Mouse (Mus musculus) macrophage (primary cell): ENCODE results near the gene Napsa. TPM values are rescaled to one million over a fixed set of nuclear protein-coding genes. Genes with fewer than 3 reads are reported as not detected.

ENCODE experiments used
- H3K27ac ChIP-seq: fragments of 350-480 bp; formaldehyde crosslinking; 2 replicates; pipeline ENCODE4 v1.9.0; 2021
- H3K36me3 ChIP-seq: fragments of 350-480 bp; formaldehyde crosslinking; 2 replicates; pipeline ENCODE4 v1.9.0; 2021; ENCODE audit errors: inconsistent target
- H3K4me3 ChIP-seq: fragments of 350-480 bp; formaldehyde crosslinking; 2 replicates; pipeline ENCODE4 v1.9.0; 2021; ENCODE audit errors: inconsistent target
- H3K79me2 ChIP-seq: fragments of 350-480 bp; formaldehyde crosslinking; 2 replicates; pipeline ENCODE4 v1.9.0; 2021; ENCODE audit errors: inconsistent target
- WGBS: methylation state at CpG from one replicate; pipeline ENCODE4 v1.1.7; 2026; ENCODE audit warnings: inconsistent platforms; ENCODE audit not compliant: missing documents; 5-methylcytosine and 5-hydroxymethylcytosine counted together
- polyA plus RNA-seq: library from polyadenylated mRNA; stranded (reverse); fragments of 250-400 nt; gene quantifications from 3 replicates; pipeline ENCODE4 v1.2.4, GENCODE M21; 2018; ENCODE audit warnings: inconsistent platforms

Gene Napsa
- polyA plus RNA-seq, 1 experiment from 2014 or later = 26.9 TPM

DNA sequence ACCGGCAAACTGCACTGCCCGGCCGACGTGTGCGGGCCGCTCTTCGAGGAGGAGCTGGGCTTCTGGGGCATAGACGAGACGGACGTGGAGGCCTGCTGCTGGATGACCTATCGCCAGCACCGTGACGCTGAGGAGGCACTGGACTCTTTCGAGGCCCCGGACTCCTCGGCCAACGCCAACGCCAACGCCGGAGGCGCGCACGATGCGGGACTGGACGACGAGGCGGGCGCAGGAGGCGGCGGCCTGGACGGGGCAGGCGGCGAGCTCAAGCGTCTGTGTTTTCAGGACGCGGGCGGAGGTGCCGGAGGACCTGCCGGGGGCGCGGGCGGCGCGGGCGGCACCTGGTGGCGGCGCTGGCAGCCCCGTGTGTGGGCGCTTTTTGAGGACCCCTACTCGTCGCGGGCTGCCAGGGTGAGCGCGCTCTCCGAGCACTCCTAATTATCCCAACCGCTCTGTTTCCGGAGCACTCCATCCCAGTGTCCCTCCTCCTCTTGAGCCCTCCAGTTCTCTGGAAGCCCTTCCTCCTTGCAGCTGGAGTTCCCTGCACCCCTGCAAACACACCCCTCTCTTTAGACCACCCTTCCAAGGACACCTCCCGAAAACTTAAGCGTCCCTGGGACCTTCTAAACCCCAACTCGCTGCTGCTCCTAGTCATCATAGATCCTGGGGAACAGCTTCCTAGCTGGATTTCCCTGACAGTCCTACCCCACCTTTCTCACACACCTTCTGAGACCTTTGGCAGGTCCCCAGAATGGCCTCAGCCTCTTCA lies 19.4 kb downstream of the Napsa start:
- H3K4me3 ChIP-seq = no peak overlapping the region
- H3K79me2 ChIP-seq = no peaks in the 10 kb centered on the region
- no peaks in the 10 kb centered on the region for H3K36me3 ChIP-seq
- no peak overlapping the region for H3K27ac ChIP-seq
- WGBS = 5% methylated on average over 52 of the region's 60 CpGs

DNA sequence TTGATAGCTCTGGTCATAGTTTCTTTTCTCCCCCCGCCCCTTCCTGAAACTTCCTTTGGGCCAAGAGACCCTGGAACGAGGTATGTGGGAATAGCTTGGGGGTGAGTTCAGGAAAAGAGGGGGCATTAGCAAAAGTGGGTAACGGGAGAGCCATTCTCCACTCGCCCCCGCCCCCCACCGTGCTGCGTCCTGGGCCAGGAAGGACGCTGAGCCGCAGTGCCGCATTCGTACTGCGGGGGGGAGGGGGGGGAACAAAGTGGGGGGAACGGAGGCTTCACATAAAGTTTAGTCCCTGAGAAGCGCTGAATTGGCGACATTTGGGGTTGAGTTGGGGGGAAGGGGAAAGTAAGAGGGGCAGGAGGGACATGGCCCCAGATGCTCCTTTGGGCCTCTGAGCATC lies 20.9 kb downstream of the Napsa start:
- no peak overlapping the region for H3K4me3 ChIP-seq
- 3% methylated on average over 15 of the region's 15 CpGs for WGBS
- no peaks in the 10 kb centered on the region for H3K79me2 ChIP-seq
- H3K27ac ChIP-seq = no peak overlapping the region
- no peaks in the 10 kb centered on the region for H3K36me3 ChIP-seq

DNA sequence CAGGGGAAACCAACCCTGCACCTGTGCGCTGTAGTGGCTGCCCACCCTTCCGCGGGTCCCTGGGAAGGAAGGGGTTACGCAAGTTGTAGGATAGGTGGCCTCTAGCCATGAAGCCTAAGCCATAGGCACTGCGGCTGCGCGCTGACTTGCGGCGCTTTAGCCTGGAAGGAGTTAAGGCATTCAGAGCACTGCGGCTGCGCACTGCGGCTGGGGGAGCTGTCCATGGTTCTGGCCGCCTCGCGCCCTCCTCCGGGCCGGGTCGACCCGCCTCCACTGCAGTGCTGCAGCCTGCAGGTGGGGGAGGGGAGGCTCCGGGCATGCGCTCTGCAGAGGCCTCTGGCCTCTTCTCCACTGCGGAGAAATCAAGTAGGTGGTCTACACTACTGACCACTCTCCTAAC lies 21.6 kb downstream of the Napsa start:
- H3K4me3 ChIP-seq = no peak overlapping the region
- no peaks in the 10 kb centered on the region for H3K79me2 ChIP-seq
- no peak overlapping the region for H3K27ac ChIP-seq
- 3% methylated on average over 22 of the region's 22 CpGs for WGBS
- no peaks in the 10 kb centered on the region for H3K36me3 ChIP-seq

DNA sequence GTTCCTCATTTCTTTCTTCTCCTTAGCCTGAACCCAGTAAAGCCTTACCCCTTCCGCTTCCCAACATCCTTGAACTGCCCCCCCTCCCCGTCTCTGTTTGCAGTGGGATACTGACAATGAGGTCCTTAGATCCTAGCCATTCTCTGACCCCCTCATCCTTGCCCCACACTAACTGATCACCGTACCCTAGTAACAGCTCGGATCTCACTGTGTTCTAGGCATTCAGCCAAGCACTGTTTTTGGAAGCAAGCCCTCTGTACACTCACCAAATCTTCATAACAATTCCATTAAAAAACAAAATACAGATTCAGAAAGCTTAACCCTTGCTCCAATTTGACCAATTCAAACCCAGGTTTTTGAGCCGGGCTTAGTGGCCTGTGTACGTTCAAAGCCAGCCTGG lies 22.1 kb downstream of the Napsa start:
- Histone ChIP-seq H3K36me3 (no peaks in the 10 kb centered on the region), H3K4me3 (no peak overlapping the region), H3K79me2 (no peaks in the 10 kb centered on the region), H3K27ac (no peak overlapping the region)
- 75% methylated on average over 6 of the region's 6 CpGs for WGBS

DNA sequence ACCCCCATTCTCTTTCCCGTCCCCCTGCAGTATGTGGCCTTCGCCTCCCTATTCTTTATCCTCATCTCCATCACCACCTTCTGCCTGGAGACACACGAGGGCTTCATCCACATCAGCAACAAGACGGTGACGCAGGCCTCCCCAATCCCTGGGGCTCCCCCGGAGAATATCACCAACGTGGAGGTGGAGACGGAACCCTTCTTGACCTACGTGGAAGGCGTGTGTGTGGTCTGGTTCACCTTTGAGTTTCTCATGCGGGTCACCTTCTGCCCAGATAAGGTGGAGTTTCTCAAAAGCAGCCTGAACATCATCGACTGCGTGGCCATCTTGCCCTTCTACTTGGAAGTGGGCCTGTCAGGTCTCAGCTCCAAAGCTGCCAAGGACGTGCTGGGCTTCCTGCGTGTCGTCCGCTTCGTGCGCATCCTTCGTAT lies 23.0 kb downstream of the Napsa start:
- 93% methylated on average over 20 of the region's 20 CpGs for WGBS
- Histone ChIP-seq H3K4me3 (no peak overlapping the region), H3K27ac (no peak overlapping the region), H3K36me3 (no peaks in the 10 kb centered on the region), H3K79me2 (no peaks in the 10 kb centered on the region)

DNA sequence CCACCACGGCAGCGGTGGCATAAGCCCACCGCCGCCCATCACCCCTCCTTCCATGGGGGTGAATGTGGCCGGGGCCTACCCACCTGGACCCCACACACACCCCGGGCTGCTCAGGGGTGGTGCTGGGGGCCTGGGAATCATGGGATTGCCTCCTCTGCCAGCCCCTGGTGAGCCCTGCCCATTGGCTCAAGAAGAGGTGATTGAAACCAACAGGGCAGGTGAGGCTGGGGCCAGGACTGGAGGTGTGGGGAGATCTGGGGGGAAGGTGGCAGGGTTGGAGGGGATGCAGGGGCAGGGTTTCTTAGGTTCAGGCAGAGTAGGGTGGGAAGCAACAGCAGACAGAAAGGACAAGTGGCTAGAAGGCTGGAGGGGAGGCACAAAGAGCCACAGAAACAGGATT lies 23.9 kb downstream of the Napsa start:
- Histone ChIP-seq H3K27ac (no peak overlapping the region), H3K79me2 (no peaks in the 10 kb centered on the region), H3K36me3 (no peaks in the 10 kb centered on the region), H3K4me3 (no peak overlapping the region)
- WGBS = 88% methylated on average over 3 of the region's 6 CpGs

DNA sequence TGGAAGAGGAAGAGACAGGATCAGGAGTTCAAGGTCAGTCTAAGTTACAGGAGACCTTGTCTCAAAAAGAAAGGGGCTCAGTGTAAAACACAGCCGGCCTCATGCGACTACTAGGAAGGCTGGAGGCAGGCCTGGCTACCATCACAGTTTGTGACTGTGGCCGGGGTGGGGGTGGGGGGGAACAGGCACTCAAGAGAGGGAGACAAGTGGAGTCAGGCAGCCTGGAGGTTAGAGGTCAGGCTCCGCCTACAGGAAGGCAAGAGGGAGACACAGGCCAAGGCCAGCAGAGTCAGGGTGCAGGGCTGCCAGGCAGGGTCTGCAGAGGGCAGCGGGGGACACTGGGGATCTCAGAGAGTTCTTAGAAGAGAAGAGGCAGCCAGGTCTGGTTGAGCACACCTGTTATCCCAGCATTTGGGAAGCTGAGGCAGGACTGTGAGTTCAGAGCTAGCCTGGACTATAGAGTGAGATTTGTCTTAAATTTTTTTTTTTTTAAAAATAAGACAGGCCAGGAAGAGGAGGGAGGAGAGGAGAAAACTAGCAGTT lies 24.9 kb downstream of the Napsa start:
- WGBS = 69% methylated on average over 5 of the region's 5 CpGs
- H3K27ac ChIP-seq = no peak overlapping the region
- no peaks in the 10 kb centered on the region for H3K79me2 ChIP-seq
- no peaks in the 10 kb centered on the region for H3K36me3 ChIP-seq
- H3K4me3 ChIP-seq = no peak overlapping the region

DNA sequence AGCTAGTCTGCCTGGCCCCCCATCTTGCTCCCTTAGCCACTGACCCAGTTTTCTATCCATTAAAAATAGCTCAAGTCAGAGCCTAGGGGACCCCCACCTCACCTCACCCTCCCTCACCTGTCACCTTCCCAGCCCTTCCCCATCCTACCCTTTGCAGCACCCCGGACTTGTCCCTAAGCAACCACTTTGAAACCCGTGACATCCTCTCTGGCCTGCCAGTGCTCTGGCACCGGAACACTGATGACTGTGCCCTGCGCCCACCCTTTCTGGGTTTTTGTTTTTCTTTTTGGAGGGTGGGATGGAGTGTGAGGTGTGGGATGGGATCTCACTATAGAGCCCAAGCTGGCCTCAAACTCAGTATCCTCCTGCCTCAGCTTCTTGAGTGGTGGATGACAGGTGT lies 25.5 kb downstream of the Napsa start:
- H3K27ac ChIP-seq = no peak overlapping the region
- WGBS = 92% methylated on average over 4 of the region's 4 CpGs
- no peaks in the 10 kb centered on the region for H3K79me2 ChIP-seq
- H3K4me3 ChIP-seq = no peak overlapping the region
- H3K36me3 ChIP-seq = no peaks in the 10 kb centered on the region

DNA sequence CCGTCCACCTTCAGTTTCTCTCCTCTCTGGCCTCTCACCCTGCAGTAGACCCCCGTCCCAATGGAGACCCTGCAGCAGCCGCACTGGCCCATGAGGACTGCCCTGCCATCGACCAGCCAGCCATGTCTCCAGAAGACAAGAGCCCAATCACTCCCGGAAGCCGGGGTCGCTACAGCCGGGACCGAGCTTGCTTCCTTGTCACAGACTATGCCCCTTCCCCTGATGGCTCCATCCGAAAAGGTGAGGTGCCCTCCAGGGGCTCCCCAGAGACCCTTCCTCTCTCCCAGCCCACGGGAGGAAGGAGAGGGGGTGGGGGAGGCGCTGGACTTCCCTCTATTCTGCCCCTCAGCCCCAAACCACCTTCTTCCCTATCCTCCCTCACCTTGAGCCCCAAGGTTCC lies 26.2 kb downstream of the Napsa start:
- Histone ChIP-seq H3K4me3 (no peak overlapping the region), H3K36me3 (no peaks in the 10 kb centered on the region), H3K27ac (no peak overlapping the region), H3K79me2 (no peaks in the 10 kb centered on the region)
- 76% methylated on average over 12 of the region's 12 CpGs for WGBS

DNA sequence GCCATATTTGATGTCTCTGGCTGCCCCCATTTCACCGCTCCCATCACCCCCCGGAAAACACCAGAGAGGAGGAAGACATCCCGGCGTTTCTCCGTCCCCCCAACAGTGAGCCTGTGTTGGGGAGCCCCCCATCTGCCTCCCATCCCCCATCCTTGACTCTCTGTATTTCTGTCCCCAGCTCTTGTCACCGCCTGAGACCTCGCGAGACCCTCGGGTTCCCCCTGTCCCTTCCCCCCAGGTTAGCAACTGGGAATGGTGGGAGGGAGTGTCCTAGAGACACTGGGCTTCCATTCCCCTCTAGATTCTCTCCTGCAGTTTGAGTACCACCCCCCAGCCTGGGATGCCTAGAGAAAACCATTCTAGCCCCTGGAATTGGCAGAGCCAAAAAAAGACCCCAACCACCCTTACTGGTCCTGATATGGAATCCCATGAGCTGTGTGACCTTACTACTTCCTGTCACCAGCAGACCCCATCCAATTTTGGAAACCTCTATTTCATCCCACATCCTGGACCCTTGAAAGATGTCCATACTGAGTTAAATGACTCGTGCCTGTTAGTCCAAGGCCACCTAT lies 28.6 kb downstream of the Napsa start:
- no peak overlapping the region for H3K4me3 ChIP-seq
- WGBS = 75% methylated on average over 10 of the region's 10 CpGs
- H3K36me3 ChIP-seq = no peaks in the 10 kb centered on the region
- no peak overlapping the region for H3K27ac ChIP-seq
- H3K79me2 ChIP-seq = no peaks in the 10 kb centered on the region

DNA sequence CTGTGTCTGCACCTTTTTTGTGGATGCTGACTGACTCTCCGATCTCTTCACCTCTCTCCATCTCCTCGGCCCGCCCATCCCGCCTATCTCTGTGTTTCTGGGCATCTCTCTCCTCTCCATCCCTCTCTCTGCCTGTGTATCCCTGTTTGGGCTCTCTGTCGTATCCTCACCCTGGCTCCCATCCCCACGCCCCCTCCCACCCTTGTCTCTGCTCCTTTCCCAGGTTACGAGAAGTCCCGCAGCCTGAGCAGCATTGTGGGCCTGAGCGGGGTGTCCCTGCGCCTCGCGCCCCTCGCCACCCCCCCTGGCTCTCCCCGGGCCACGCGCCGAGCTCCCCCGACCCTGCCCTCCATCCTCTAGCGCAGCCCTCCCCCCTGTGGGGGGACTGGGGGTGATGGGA lies 29.5 kb downstream of the Napsa start:
- H3K27ac ChIP-seq = no peak overlapping the region
- H3K4me3 ChIP-seq = no peak overlapping the region
- 15% methylated on average over 19 of the region's 19 CpGs for WGBS
- H3K36me3 ChIP-seq = no peaks in the 10 kb centered on the region
- no peaks in the 10 kb centered on the region for H3K79me2 ChIP-seq

DNA sequence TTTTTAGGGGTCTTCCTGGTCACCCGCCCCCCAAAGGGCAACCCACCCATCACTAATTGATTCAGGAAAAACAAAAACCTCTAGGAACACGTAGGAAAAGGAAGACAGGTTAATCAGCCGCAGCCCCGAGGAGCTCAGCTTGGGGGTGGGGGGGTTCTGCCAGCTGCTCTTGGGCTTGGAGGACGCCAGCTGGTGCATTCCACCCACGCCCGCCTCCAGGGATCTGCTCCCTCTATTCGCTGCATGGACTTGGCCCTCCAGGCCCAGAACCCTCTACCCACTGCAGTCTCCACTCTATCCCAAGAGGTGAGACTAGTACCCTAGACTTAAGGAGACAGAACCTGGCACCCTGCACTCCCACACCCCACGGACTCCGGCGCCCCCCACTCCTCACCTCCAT lies 30.3 kb downstream of the Napsa start:
- Histone ChIP-seq H3K36me3 (no peaks in the 10 kb centered on the region), H3K79me2 (no peaks in the 10 kb centered on the region), H3K27ac (no peak overlapping the region), H3K4me3 (no peak overlapping the region)
- WGBS = 12% methylated on average over 11 of the region's 11 CpGs

DNA sequence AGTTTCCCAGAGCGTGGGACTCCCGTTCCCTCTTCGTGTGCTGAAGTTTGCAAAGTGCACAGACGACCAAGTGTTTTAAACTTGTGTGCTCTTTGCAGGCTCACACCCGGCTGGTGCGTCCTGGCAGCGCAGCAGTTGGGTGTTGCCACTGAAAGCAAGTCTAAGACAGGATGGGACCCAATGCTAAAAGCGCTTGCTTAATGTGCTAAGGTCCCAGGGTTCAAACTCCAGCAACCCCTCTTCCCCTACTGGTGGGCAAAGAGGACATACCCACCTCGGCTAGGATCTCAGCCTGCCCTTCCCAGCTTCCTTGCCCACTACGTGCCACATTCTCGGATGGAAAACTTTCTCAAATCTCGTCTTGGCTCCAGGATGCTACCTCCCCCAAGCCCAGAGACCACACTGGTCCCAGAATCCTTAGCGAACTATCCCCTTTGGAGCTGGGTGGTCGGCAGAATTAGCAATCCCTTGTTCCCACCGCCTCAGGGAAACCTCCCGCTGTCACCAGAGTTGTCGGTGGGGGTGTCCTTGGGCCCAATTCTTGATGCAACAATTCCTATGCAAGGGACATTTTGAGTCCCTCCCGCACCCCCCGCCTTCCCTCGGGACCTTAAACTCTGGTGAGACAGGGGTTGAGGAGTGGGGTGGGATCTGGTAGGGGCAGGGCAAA lies 31.1 kb downstream of the Napsa start:
- no peaks in the 10 kb centered on the region for H3K36me3 ChIP-seq
- 6% methylated on average over 20 of the region's 20 CpGs for WGBS
- no peak overlapping the region for H3K4me3 ChIP-seq
- H3K79me2 ChIP-seq = no peaks in the 10 kb centered on the region
- H3K27ac ChIP-seq = no peak overlapping the region

DNA sequence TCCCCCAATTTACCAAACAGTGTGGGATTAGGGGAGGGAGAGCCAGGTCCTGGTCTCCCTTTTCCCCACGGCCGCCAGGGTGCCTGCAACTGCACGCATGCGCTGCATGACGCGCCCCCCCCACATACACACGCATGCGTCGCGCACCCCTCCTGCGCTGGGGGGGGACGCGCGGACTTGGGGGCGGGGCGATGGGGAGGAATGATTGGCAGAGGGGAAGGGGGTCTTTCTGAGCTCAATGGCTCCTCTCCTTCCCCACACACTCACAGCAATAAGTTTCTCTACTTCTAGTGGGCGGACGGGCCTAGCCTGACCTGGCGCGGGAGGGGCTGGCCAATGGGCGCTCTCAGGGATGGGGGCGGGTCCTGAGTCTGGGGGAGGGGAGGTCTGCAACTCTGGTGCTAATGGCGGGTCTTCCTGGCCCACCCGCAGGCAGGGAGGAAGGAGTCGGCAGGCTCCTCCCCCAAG lies 32.0 kb downstream of the Napsa start:
- Histone ChIP-seq H3K4me3 (no peak overlapping the region), H3K36me3 (no peaks in the 10 kb centered on the region), H3K79me2 (no peaks in the 10 kb centered on the region), H3K27ac (no peak overlapping the region)
- WGBS = 7% methylated on average over 14 of the region's 25 CpGs

DNA sequence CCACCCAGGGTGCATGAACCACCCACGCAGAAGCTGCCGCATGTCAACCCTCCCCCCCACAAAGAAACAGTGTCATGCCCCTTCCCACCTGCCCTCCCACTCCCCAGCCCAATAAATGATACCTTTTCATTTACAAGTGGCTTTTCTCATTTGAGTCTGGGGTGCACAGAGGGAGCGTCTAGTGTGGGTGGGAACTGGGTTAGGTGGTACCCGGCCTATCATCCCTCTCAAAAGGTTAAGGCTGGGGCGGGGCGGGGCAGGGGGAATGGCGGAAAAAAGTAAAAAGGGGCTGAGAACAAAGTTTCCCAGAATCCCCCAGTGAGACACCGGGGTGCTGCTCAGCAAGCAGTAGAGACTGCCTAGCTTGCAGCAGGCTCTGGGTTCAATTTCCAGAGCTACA lies 32.4 kb downstream of the Napsa start:
- H3K36me3 ChIP-seq = no peaks in the 10 kb centered on the region
- H3K27ac ChIP-seq = no peak overlapping the region
- 14% methylated on average over 8 of the region's 8 CpGs for WGBS
- H3K4me3 ChIP-seq = no peak overlapping the region
- no peaks in the 10 kb centered on the region for H3K79me2 ChIP-seq
